Mouse (Mus musculus): Measurements from ENCODE around the gene Arrdc3.

DNA sequence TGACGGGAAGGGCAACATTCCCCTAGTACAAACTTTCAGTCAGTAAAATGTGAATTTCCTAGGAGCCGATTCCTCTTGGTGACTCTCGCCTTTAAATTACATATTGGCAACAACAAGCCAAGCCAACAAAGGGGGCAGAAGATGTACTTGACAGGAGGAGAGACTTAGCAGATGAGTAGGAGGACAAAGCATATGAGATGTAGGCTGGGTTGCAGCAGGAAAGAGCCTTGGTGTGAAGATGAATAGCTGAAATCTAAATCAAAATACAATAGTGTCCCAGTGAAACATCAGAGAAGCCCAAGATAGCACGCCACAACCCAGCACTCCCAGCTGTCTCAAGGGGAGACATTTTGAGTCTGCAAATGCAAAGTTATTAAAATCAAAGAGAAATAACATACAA lies 2.4 kb upstream of the Arrdc3 start:
- TF ChIP-seq POLR2A (IDR thresholded peaks at IDR 0.05; ENCODE audit: low read depth, low read length): no peak
- no peak for TF ChIP-seq CTCF (IDR thresholded peaks at IDR 0.05; ENCODE audit: extremely low read depth, insufficient read depth, insufficient read length, insufficient replicate concordance)
